Mouse (Mus musculus): ENCODE results near the gene Polr3k. TPM values are rescaled to one million over a fixed set of nuclear protein-coding genes. Genes with fewer than 3 reads are reported as not detected.

Gene Polr3k
- polyA plus RNA-seq (2021; fragmentation: Nextera tagmentation), result 37.5 and 43.0 TPM in 2 replicates
- long read RNA-seq, experiment 1, transcript Polr3k-201 (3 exons, 2,948 nt), result major isoform, 316 of 321 reads
- long read RNA-seq, experiment 1, partial matches to known transcripts, result 3 of 321 reads
- long read RNA-seq, experiment 1, other reads (novel, unspliced or antisense), result 2 of 321 reads
- long read RNA-seq, experiment 2, transcript Polr3k-201 (3 exons, 2,948 nt), result major isoform, 94 of 107 reads
- long read RNA-seq, experiment 2, partial matches to known transcripts, result 0 of 107 reads
- long read RNA-seq, experiment 2, other reads (novel, unspliced or antisense), result 13 of 107 reads

DNA sequence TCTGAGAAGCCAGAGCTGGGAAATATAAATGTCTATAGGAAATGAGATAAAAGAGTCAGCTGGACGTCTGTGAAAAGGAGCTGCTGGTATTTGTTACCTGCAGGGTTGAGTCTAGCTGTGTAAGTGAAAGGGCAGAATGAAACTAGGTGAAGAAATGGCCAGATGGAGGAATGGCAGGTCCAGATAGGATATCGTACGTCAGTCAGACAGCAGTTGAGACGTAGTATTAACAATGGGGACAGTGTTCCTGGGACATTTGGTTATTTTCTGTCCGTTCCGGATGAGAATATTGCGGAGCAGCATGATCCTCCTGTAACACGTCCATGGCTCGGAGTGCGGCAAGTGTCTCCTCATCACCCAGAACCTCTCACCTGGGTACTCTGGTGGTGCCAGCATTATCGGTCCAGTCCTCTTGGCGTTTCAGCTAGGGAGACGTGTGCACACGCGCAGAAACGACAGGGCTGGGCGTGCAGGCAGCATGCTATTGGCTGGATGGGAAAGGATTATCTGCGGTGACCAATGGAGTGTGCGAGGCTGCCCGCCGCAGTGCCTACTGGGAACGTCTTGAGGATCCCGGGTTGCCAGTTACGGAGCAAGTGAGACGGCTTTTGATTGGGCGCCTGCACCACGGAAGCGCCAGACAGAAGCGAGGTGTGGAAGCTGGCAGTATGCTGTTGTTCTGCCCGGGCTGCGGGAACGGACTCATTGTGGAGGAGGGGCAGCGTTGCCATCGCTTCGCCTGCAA, at the start of gene Polr3k:
Gene Polr3k, plus strand, starts transcription at position 547 of the 745 bp plus-strand sequence.

DNA sequence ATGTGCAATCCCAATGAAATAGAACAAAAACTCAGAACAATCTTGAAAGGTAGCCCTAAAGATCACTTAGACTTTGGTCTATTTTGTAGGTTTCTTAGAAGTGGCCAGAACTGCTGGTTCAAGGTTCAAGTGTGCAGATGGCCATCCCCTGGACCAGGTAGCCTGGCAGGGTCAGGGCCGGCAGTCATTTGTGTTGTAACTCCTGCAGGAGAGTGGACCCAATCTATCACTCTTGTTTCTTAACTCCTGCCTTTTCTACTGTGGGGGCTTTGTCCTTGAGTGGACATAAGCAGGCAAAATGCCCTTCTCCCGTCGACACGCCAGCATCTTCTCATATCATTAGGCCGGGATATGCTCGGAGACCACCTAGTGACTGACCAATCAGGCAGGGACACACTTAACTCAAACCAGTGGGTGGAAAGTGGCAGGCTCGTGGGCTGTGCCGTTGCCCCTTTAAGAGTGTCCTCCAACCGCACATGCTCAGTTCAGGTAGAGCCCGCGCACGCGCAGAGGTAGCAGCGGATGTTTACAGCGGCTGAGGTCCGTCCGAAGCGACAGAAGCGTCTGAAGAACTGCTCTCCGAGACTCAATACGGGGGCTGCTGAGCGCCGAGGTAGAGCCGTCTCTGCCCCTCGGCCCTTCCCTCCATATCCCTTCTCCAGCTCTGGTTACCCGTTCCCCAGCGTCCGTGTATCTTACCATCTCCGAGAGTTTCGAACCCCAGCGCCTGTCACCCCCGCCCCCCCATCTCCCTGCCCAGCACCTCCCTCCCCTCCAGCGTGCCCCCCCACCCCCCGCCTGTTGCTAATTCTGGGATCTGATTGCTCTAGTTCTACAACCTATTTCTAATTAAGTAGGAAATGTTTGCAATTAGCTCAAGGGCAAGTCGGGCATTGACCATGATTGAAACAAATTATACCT, 26.5 kb upstream of the Polr3k start, which contains the start of gene Pcmtd2:
Gene Pcmtd2, plus strand, starts transcription at position 483 of the 921 bp plus-strand sequence.

Other genes starting within 250 kb of the Polr3k start
- not detected in 2 replicates for gene Gm29797, start 207.3 kb upstream of the Polr3k start, polyA plus RNA-seq (2021; fragmentation: Nextera tagmentation)
- gene Sox18, start 192.7 kb upstream of the Polr3k start, polyA plus RNA-seq (2021; fragmentation: Nextera tagmentation), result 2.4 and 3.0 TPM in 2 replicates
- 52.7 and 76.3 TPM in 2 replicates for gene Tcea2, start 184.0 kb upstream of the Polr3k start, polyA plus RNA-seq (2021; fragmentation: Nextera tagmentation)
- 32.3 and 45.8 TPM in 2 replicates for gene Rgs19, start 170.4 kb upstream of the Polr3k start, polyA plus RNA-seq (2021; fragmentation: Nextera tagmentation)
- not detected in 2 replicates for gene Lkaaear1, start 165.9 kb upstream of the Polr3k start, polyA plus RNA-seq (2021; fragmentation: Nextera tagmentation)
- gene Oprl1, start 149.3 kb upstream of the Polr3k start, polyA plus RNA-seq (2021; fragmentation: Nextera tagmentation), result 19.1 and 27.8 TPM in 2 replicates
- 0.45 and 0.64 TPM in 2 replicates for gene Myt1, start 101.0 kb upstream of the Polr3k start, polyA plus RNA-seq (2021; fragmentation: Nextera tagmentation)
- 17.1 and 23.6 TPM in 2 replicates for gene Pcmtd2, start 26.5 kb upstream of the Polr3k start, polyA plus RNA-seq (2021; fragmentation: Nextera tagmentation)
- gene Gm14496, start 126.8 kb downstream of the Polr3k start, polyA plus RNA-seq (2021; fragmentation: Nextera tagmentation), result not detected in 2 replicates

Measured in left cerebral cortex, adult 6 months (tissue).